Mouse (Mus musculus) liver, adult 2 months (tissue): Measurements from ENCODE around the gene Kctd2. TPM values are rescaled to one million over a fixed set of nuclear protein-coding genes. Genes with fewer than 3 reads are reported as not detected.
A peak's percentile ranks its signal among the peaks of the same experiment; 100 is the strongest.

Experiments
- DNase-seq: peaks from one replicate; pipeline ENCODE4 v3.0.0-alpha.2; 2011; ENCODE audit warnings: low read depth, low spot score; ENCODE audit errors: extremely low read depth
- H3K27ac ChIP-seq: fragments of 200-500 bp; replicated peaks from 2 replicates; pipeline ENCODE4 v1.5.1; 2012; ENCODE audit warnings: low read depth, mild to moderate bottlenecking, control low read depth, inconsistent platforms, low read length; ENCODE audit not compliant: insufficient read depth
- H3K27me3 ChIP-seq: fragments of 200-500 bp; 2 replicates; pipeline ENCODE4 v1.6.1; 2012; ENCODE audit warnings: mild to moderate bottlenecking, moderate library complexity, low read length, inconsistent platforms; ENCODE audit not compliant: control insufficient read depth, insufficient read depth
- H3K36me3 ChIP-seq: fragments of 200-500 bp; 2 replicates; pipeline ENCODE4 v1.6.1; 2012; ENCODE audit warnings: low read length, inconsistent platforms; ENCODE audit not compliant: control insufficient read depth, insufficient read depth
- H3K4me1 ChIP-seq: fragments of 200-500 bp; 2 replicates; pipeline ENCODE4 v1.6.1; 2011; ENCODE audit warnings: low read length; ENCODE audit not compliant: control insufficient read depth, insufficient read depth
- H3K4me3 ChIP-seq: fragments of 200-500 bp; 2 replicates; pipeline ENCODE4 v1.5.1; 2011; ENCODE audit warnings: low read depth, mild to moderate bottlenecking, control low read depth, low read length, moderate library complexity; ENCODE audit not compliant: insufficient read depth
- H3K79me2 ChIP-seq: fragments of 200-500 bp; 2 replicates; pipeline ENCODE4 v1.6.1; 2012; ENCODE audit warnings: inconsistent platforms, mild to moderate bottlenecking, low read length, moderate library complexity; ENCODE audit not compliant: control insufficient read depth, insufficient read depth
- H3K9ac ChIP-seq: fragments of 200-500 bp; 2 replicates; pipeline ENCODE4 v1.6.1; 2012; ENCODE audit warnings: low read depth, mild to moderate bottlenecking, control low read depth, inconsistent platforms, low read length
- CTCF ChIP-seq: fragments of 200-500 bp; IDR thresholded peaks from 2 replicates; pipeline ENCODE4 v1.5.1; 2011; ENCODE audit warnings: low read depth, low read length, control low read depth
- POLR2A ChIP-seq: fragments of 200-500 bp; IDR thresholded peaks from 2 replicates; pipeline ENCODE4 v1.6.1; 2011; ENCODE audit warnings: low read length, control low read depth; ENCODE audit not compliant: insufficient read depth; ENCODE audit errors: extremely low read depth
- WGBS: fragments of 180-500 bp; shearing (Covaris S2); methylation state at CpG from one replicate; pipeline ENCODE4 v1.1.7; 2018; 5-methylcytosine and 5-hydroxymethylcytosine counted together
- polyA plus RNA-seq: library from polyadenylated mRNA; depleted of rRNA; stranded (reverse); fragments of >200 nt; gene quantifications from 2 replicates; pipeline ENCODE4 v1.2.3, GENCODE M21; 2012
- total RNA-seq: library from RNA; depleted of rRNA; stranded (reverse); fragments of >200 nt; gene quantifications from 2 replicates; pipeline ENCODE4 v1.2.3, GENCODE M21; 2014

Gene Kctd2
- total and polyA plus RNA-seq, 2 experiments = 10.0 to 21.1 TPM

GRCm38 (mm10) chr11:115425671-115426070 is 5.7 kb downstream of the Kctd2 start:
- peaks cover 17% of the 10 kb centered on the region; the same call in 1 of the 2 replicates for H3K36me3 ChIP-seq
- peaks cover 4% of the 10 kb centered on the region; the same call in 1 of the 2 replicates for H3K79me2 ChIP-seq
- no peak overlapping the region for H3K27ac ChIP-seq
- H3K27me3 ChIP-seq = no peaks in the 10 kb centered on the region
- H3K4me3 ChIP-seq = no peak overlapping the region
- 91% methylated on average over 6 of the region's 6 CpGs for WGBS
- TF ChIP-seq CTCF (no peak), POLR2A (no peak)
- no peak for DNase-seq
- peaks cover 9% of the 10 kb centered on the region for H3K4me1 ChIP-seq
- H3K9ac ChIP-seq = no peak overlapping the region

GRCm38 (mm10) chr11:115427482-115428331 is 7.8 kb downstream of the Kctd2 start:
- TF ChIP-seq CTCF (peak; percentile 86), POLR2A (no peak)
- Histone ChIP-seq H3K4me1 (peaks cover 8% of the 10 kb centered on the region; the same call in 1 of the 2 replicates), H3K27ac (no peak overlapping the region), H3K27me3 (no peaks in the 10 kb centered on the region), H3K36me3 (peaks cover 17% of the 10 kb centered on the region; the same call in 1 of the 2 replicates), H3K79me2 (no peaks in the 10 kb centered on the region), H3K9ac (no peak overlapping the region), H3K4me3 (no peak overlapping the region)
- 40% methylated on average over 20 of the region's 20 CpGs for WGBS
- DNase-seq = peak; percentile 62

- 86% methylated on average over 7 of the region's 7 CpGs for WGBS
- peaks cover 16% of the 10 kb centered on the region; the same call in 1 of the 2 replicates for H3K36me3 ChIP-seq
These were observed 9.4 kb downstream of the Kctd2 start for GRCm38 (mm10) chr11:115429307-115429706.

GRCm38 (mm10) chr11:115430561-115430960 is 10.6 kb downstream of the Kctd2 start:
- Histone ChIP-seq H3K4me1 (peaks cover 24% of the 10 kb centered on the region), H3K79me2 (no peaks in the 10 kb centered on the region), H3K4me3 (no peak overlapping the region), H3K27ac (no peak overlapping the region), H3K9ac (no peak overlapping the region), H3K36me3 (peaks cover 16% of the 10 kb centered on the region; the same call in 1 of the 2 replicates), H3K27me3 (no peaks in the 10 kb centered on the region)
- no peak for DNase-seq
- 95% methylated on average over 6 of the region's 6 CpGs for WGBS
- no peak for TF ChIP-seq CTCF
- no peak for TF ChIP-seq POLR2A

More at GRCm38 (mm10) chr11:115429307-115429706, 9.4 kb downstream of the Kctd2 start:
- peaks cover 16% of the 10 kb centered on the region for H3K4me1 ChIP-seq
- no peak for DNase-seq
- no peaks in the 10 kb centered on the region for H3K27me3 ChIP-seq
- no peak overlapping the region for H3K27ac ChIP-seq
- no peak for TF ChIP-seq POLR2A
- no peak overlapping the region for H3K9ac ChIP-seq
- H3K79me2 ChIP-seq = no peaks in the 10 kb centered on the region
- H3K4me3 ChIP-seq = no peak overlapping the region

- TF ChIP-seq CTCF (no peak), POLR2A (no peak)
- H3K36me3 ChIP-seq = peaks cover 12% of the 10 kb centered on the region; the same call in 1 of the 2 replicates
- WGBS = 21% methylated on average over 4 of the region's 4 CpGs
- DNase-seq = peak; percentile 99
- H3K9ac ChIP-seq = no peak overlapping the region
- no peaks in the 10 kb centered on the region for H3K79me2 ChIP-seq
- H3K27me3 ChIP-seq = no peaks in the 10 kb centered on the region
- peaks cover 43% of the 10 kb centered on the region for H3K4me1 ChIP-seq
- H3K4me3 ChIP-seq = no peak overlapping the region
- H3K27ac ChIP-seq = peak overlapping the region; percentile 79
These were observed 12.9 kb downstream of the Kctd2 start for GRCm38 (mm10) chr11:115432814-115433213.

GRCm38 (mm10) chr11:115433342-115433741 is 13.4 kb downstream of the Kctd2 start:
- Histone ChIP-seq H3K36me3 (peaks cover 12% of the 10 kb centered on the region; the same call in 1 of the 2 replicates), H3K79me2 (no peaks in the 10 kb centered on the region), H3K4me1 (peaks cover 42% of the 10 kb centered on the region), H3K27me3 (no peaks in the 10 kb centered on the region), H3K27ac (peak overlapping the region; percentile 79), H3K9ac (peak overlapping the region; percentile 21; the same call in 1 of the 2 replicates), H3K4me3 (no peak overlapping the region)
- TF ChIP-seq CTCF (no peak), POLR2A (no peak)
- DNase-seq = peak; percentile 32
- WGBS = 52% methylated on average over 6 of the region's 6 CpGs
